ENCODE assay signal across 8 mouse cellular contexts in the genomic region with DNA sequence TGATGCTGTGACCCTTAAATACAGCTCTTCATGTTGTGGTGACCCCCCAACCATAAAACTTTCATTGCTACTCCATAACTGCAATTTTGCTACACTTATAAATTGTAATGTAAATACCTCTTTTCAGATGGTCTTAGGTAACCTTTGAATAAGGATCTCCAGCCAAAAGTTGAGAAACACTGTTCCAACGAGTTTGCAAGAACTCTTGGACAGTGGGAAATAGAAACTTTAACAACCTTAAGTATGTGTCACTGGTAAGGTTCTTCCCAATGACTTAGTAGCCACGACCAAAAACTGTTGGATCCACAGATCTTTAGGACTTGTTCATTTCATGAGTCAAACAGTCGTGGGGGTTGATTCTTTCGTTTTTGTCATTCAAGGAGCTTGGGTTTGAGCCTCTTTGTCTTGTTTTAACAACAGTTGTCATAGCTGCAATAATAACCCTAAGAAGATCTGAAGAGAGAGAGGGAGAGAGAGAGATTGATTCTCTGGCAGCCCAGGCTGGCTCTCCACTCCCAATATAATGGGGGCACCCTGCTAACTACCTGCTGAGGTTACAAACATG. TPM values are rescaled to one million over a fixed set of nuclear protein-coding genes. Genes with fewer than 3 reads are reported as not detected.
DNase-seq lines count a peak whose midpoint lies in the region; ATAC-seq lines count a peak whose summit lies in the region.

No protein-coding gene starts in this region.

- WGBS in kidney, embryonic 14.5 days, result 80% methylated on average over 4 of the region's 4 CpGs
- 91% methylated on average over 4 of the region's 4 CpGs for WGBS in hindbrain, embryonic 14.5 days
- 86% methylated on average over 4 of the region's 4 CpGs for WGBS in midbrain, embryonic 13.5 days

- H3K36me3 ChIP-seq in kidney, embryonic 14.5 days (ENCODE audit: control insufficient read depth, insufficient read depth, low read length), result no peaks in the 10 kb centered on the region
- H3K36me3 ChIP-seq in hindbrain, embryonic 14.5 days (replicated peaks; ENCODE audit: control insufficient read depth, insufficient read depth), result no peaks in the 10 kb centered on the region
- H3K36me3 ChIP-seq in midbrain, embryonic 13.5 days, result peaks cover 3% of the 10 kb centered on the region; the same call in 1 of the 2 replicates

- DNase-seq in kidney, postnatal 10 days, result no peak
- no peak for DNase-seq in hindbrain, embryonic 14.5 days (ENCODE audit: low spot score)
- no peak for DNase-seq in T-cell, adult 2 months (ENCODE audit: low spot score)
- DNase-seq in cerebellum, postnatal 14 days, result no peak

- H3K27ac ChIP-seq in kidney, embryonic 14.5 days (ENCODE audit: low read depth, low read length), result no peak overlapping the region
- peak overlapping the region; percentile 94 for H3K27ac ChIP-seq in brown adipose tissue, adult 24 weeks (replicated peaks; ENCODE audit: low read depth, low read length)
- H3K27ac ChIP-seq in hindbrain, embryonic 14.5 days, result peak overlapping the region; percentile 80; the same call in 1 of the 2 replicates
- peak overlapping the region; percentile 83 for H3K27ac ChIP-seq in midbrain, embryonic 13.5 days

- H3K4me2 ChIP-seq in kidney, embryonic 14.5 days (replicated peaks; ENCODE audit: low read depth, low read length), result peak overlapping the region; percentile 93
- peak overlapping the region; percentile 86 for H3K4me2 ChIP-seq in hindbrain, embryonic 14.5 days (replicated peaks)
- H3K4me2 ChIP-seq in midbrain, embryonic 13.5 days (replicated peaks), result peak overlapping the region; percentile 89

- peaks cover 5% of the 10 kb centered on the region; the same call in 1 of the 2 replicates for H3K9me3 ChIP-seq in kidney, embryonic 14.5 days (ENCODE audit: control insufficient read depth, low read length)
- no peaks in the 10 kb centered on the region for H3K9me3 ChIP-seq in hindbrain, embryonic 14.5 days (ENCODE audit: control insufficient read depth, low read length)
- no peaks in the 10 kb centered on the region for H3K9me3 ChIP-seq in midbrain, embryonic 13.5 days

- ATAC-seq in kidney, embryonic 14.5 days (ENCODE audit: low FRiP score, low TSS enrichment), result no peak
- no peak for ATAC-seq in hindbrain, embryonic 14.5 days (ENCODE audit: low FRiP score)
- ATAC-seq in midbrain, embryonic 13.5 days, result no peak
- no peak for ATAC-seq in monocyte, adult 5-6 weeks (replicated peaks; ENCODE audit: insufficient number of reproducible peaks, low FRiP score, low TSS enrichment, poor library complexity, severe bottlenecking)

- peak overlapping the region; percentile 64 for H3K4me3 ChIP-seq in kidney, embryonic 14.5 days (ENCODE audit: low read length)
- peak overlapping the region; percentile 68 for H3K4me3 ChIP-seq in brown adipose tissue, adult 24 weeks (ENCODE audit: insufficient read depth, low read depth, low read length)
- H3K4me3 ChIP-seq in hindbrain, embryonic 14.5 days (replicated peaks; ENCODE audit: low read length), result peak overlapping the region; percentile 60
- peak overlapping the region; percentile 63 for H3K4me3 ChIP-seq in midbrain, embryonic 13.5 days (replicated peaks)

- peaks cover 5% of the 10 kb centered on the region; the same call in 1 of the 2 replicates for H3K4me1 ChIP-seq in kidney, embryonic 14.5 days (ENCODE audit: control insufficient read depth, insufficient read depth, low read length)
- H3K4me1 ChIP-seq in brown adipose tissue, adult 24 weeks (ENCODE audit: control insufficient read depth, insufficient read depth, insufficient read length, low read length), result peaks cover 34% of the 10 kb centered on the region
- H3K4me1 ChIP-seq in hindbrain, embryonic 14.5 days (replicated peaks; ENCODE audit: control insufficient read depth, insufficient read depth, low read length), result peaks cover 27% of the 10 kb centered on the region
- peaks cover 32% of the 10 kb centered on the region for H3K4me1 ChIP-seq in midbrain, embryonic 13.5 days (replicated peaks)

- no peaks in the 10 kb centered on the region for H3K27me3 ChIP-seq in kidney, embryonic 14.5 days (ENCODE audit: control insufficient read depth, insufficient read depth, low read length)
- H3K27me3 ChIP-seq in hindbrain, embryonic 14.5 days (ENCODE audit: control insufficient read depth, insufficient read depth, low read length), result no peaks in the 10 kb centered on the region
- H3K27me3 ChIP-seq in midbrain, embryonic 13.5 days, result no peaks in the 10 kb centered on the region

- H3K9ac ChIP-seq in kidney, embryonic 14.5 days (ENCODE audit: low read depth, low read length), result peak overlapping the region; percentile 58; the same call in 1 of the 2 replicates
- peak overlapping the region; percentile 63 for H3K9ac ChIP-seq in hindbrain, embryonic 14.5 days
- peak overlapping the region; percentile 70 for H3K9ac ChIP-seq in midbrain, embryonic 13.5 days (replicated peaks)

RNA-seq across cellular contexts. Expression of a gene that starts 21.1 kb away (rescaled TPM):
- 37.8 and 69.6 TPM in 2 replicates for polyA plus RNA-seq in kidney, embryonic 14.5 days (2014; fragmentation: Nextera tagmentation; extraction: Ambion mirVana)
- 18.2 and 19.6 TPM in 2 replicates for polyA plus RNA-seq in brown adipose tissue, adult 24 weeks (2012; ENCODE audit: insufficient read depth, insufficient read length, missing spikeins)
- polyA plus RNA-seq in hindbrain, embryonic 14.5 days (2014; fragmentation: Nextera tagmentation; extraction: Ambion mirVana), result 47.1 and 48.8 TPM in 2 replicates
- polyA plus RNA-seq in midbrain, embryonic 13.5 days (2015; fragmentation: Nextera tagmentation; extraction: Ambion mirVana), result 54.7 and 55.2 TPM in 2 replicates
- 91.0 to 131 TPM (median 108 TPM) in 3 replicates for total RNA-seq in monocyte, adult 5-6 weeks (2017)

RNA-seq across cellular contexts. Expression of a gene that starts 58.0 kb away (rescaled TPM):
- 17.4 and 21.3 TPM in 2 replicates for polyA plus RNA-seq in kidney, embryonic 14.5 days (2014; fragmentation: Nextera tagmentation; extraction: Ambion mirVana)
- polyA plus RNA-seq in brown adipose tissue, adult 24 weeks (2012; ENCODE audit: insufficient read depth, insufficient read length, missing spikeins), result 29.5 and 44.8 TPM in 2 replicates
- polyA plus RNA-seq in hindbrain, embryonic 14.5 days (2014; fragmentation: Nextera tagmentation; extraction: Ambion mirVana), result 13.0 and 13.4 TPM in 2 replicates
- 7.1 and 7.6 TPM in 2 replicates for polyA plus RNA-seq in midbrain, embryonic 13.5 days (2015; fragmentation: Nextera tagmentation; extraction: Ambion mirVana)
- total RNA-seq in monocyte, adult 5-6 weeks (2017), result 86.7 to 144 TPM (median 102 TPM) in 3 replicates
